Comparison of ENCODE assay signal across 9 mouse cellular contexts in genomic region chr10:84774573-84774972, GRCm38 (mm10). TPM values are rescaled to one million over a fixed set of nuclear protein-coding genes. Genes with fewer than 3 reads are reported as not detected.
DNase-seq lines count a peak whose midpoint lies in the region; ATAC-seq and TF ChIP-seq lines count a peak whose summit lies in the region.
"Had no signal": no experiment of that assay in that cellular context is flagged by ENCODE, and none has a peak within 500 bp of the region (broad histone marks: within the 10 kb centered on the region; RNA-seq: fewer than 3 reads in every experiment).

No protein-coding gene starts in this region.

- no peaks in the 10 kb centered on the region for H3K4me1 ChIP-seq in kidney, embryonic 15.5 days
- H3K4me1 ChIP-seq in heart, postnatal 0 days (ENCODE audit: control insufficient read depth, insufficient read depth), result peaks cover 30% of the 10 kb centered on the region
- peaks cover 4% of the 10 kb centered on the region; the same call in 1 of the 2 replicates for H3K4me1 ChIP-seq in lung, embryonic 16.5 days (replicated peaks; ENCODE audit: control insufficient read depth, insufficient read depth, low read length)
- H3K4me1 ChIP-seq in stomach, embryonic 15.5 days, result no peaks in the 10 kb centered on the region
- H3K4me1 ChIP-seq in forebrain, embryonic 15.5 days, result no peaks in the 10 kb centered on the region
- no peaks in the 10 kb centered on the region for H3K4me1 ChIP-seq in intestine, postnatal 0 days (replicated peaks; ENCODE audit: control insufficient read depth, insufficient read depth, low read length)

- TF ChIP-seq CTCF in heart, postnatal 0 days (IDR thresholded peaks at IDR 0.05; ENCODE audit: low read depth), result no peak
- no peak for TF ChIP-seq CTCF in intestine, postnatal 0 days (IDR thresholded peaks at IDR 0.05; ENCODE audit: low read depth)

- peak; percentile 40 for DNase-seq in kidney, adult 18-20 months
- DNase-seq in T-cell, adult 2 months (ENCODE audit: low spot score), result peak; percentile 57
- DNase-seq in heart, postnatal 0 days (ENCODE audit: low spot score), result peak; percentile 94

- 72% methylated on average over 12 of the region's 12 CpGs for WGBS in kidney, embryonic 15.5 days
- 9% methylated on average over 12 of the region's 12 CpGs for WGBS in heart, postnatal 0 days
- 37% methylated on average over 12 of the region's 12 CpGs for WGBS in lung, embryonic 16.5 days
- 71% methylated on average over 12 of the region's 12 CpGs for WGBS in stomach, embryonic 15.5 days
- WGBS in forebrain, embryonic 15.5 days, result 93% methylated on average over 12 of the region's 12 CpGs
- 68% methylated on average over 12 of the region's 12 CpGs for WGBS in intestine, postnatal 0 days

- H3K4me3 ChIP-seq in kidney, embryonic 15.5 days (replicated peaks), result no peak overlapping the region
- no peak overlapping the region for H3K4me3 ChIP-seq in heart, postnatal 0 days (ENCODE audit: low read depth, low read length)
- H3K4me3 ChIP-seq in lung, embryonic 16.5 days (ENCODE audit: low read length), result no peak overlapping the region
- H3K4me3 ChIP-seq in stomach, embryonic 15.5 days (replicated peaks), result no peak overlapping the region
- no peak overlapping the region for H3K4me3 ChIP-seq in forebrain, embryonic 15.5 days
- H3K4me3 ChIP-seq in intestine, postnatal 0 days (ENCODE audit: low read depth, low read length), result no peak overlapping the region
- H3K4me3 ChIP-seq: hindbrain, embryonic 15.5 days had no signal

- H3K27ac ChIP-seq in kidney, embryonic 15.5 days, result no peak overlapping the region
- H3K27ac ChIP-seq in heart, postnatal 0 days (ENCODE audit: low read depth), result peak overlapping the region; percentile 32; the same call in 1 of the 2 replicates
- H3K27ac ChIP-seq in lung, embryonic 16.5 days (ENCODE audit: low read length), result no peak overlapping the region
- no peak overlapping the region for H3K27ac ChIP-seq in stomach, embryonic 15.5 days
- H3K27ac ChIP-seq in forebrain, embryonic 15.5 days (replicated peaks), result no peak overlapping the region
- no peak overlapping the region for H3K27ac ChIP-seq in intestine, postnatal 0 days (ENCODE audit: low read depth, low read length)
- H3K27ac ChIP-seq: hindbrain, embryonic 15.5 days had no signal

- no peak for ATAC-seq in kidney, embryonic 15.5 days (replicated peaks; ENCODE audit: low FRiP score)
- ATAC-seq in heart, postnatal 0 days (ENCODE audit: insufficient read depth, low read depth), result peak; percentile 89
- ATAC-seq in lung, embryonic 16.5 days (ENCODE audit: low read depth), result peak; percentile 86
- ATAC-seq in stomach, embryonic 15.5 days (ENCODE audit: insufficient read depth, low FRiP score, low read depth), result 0 out of 2 replicates have a peak, but pooled peaks have one; percentile 27
- no peak for ATAC-seq in forebrain, embryonic 15.5 days (replicated peaks)
- ATAC-seq in intestine, postnatal 0 days, result no peak

- H3K4me2 ChIP-seq in kidney, embryonic 15.5 days, result no peak overlapping the region
- peak overlapping the region; percentile 1 for H3K4me2 ChIP-seq in heart, postnatal 0 days (ENCODE audit: low read depth, low read length)
- peak overlapping the region; percentile 9; the same call in 1 of the 2 replicates for H3K4me2 ChIP-seq in lung, embryonic 16.5 days (ENCODE audit: low read depth, low read length)
- no peak overlapping the region for H3K4me2 ChIP-seq in stomach, embryonic 15.5 days
- no peak overlapping the region for H3K4me2 ChIP-seq in forebrain, embryonic 15.5 days (replicated peaks)
- H3K4me2 ChIP-seq in intestine, postnatal 0 days (replicated peaks; ENCODE audit: low read depth), result no peak overlapping the region
- H3K4me2 ChIP-seq: hindbrain, embryonic 15.5 days had no signal

- H3K36me3 ChIP-seq in kidney, embryonic 15.5 days, result no peaks in the 10 kb centered on the region
- H3K36me3 ChIP-seq in heart, postnatal 0 days (replicated peaks; ENCODE audit: control insufficient read depth, insufficient read depth, low read length), result no peaks in the 10 kb centered on the region
- H3K36me3 ChIP-seq in lung, embryonic 16.5 days (ENCODE audit: control insufficient read depth, insufficient read depth, low read length), result no peaks in the 10 kb centered on the region
- H3K36me3 ChIP-seq in stomach, embryonic 15.5 days, result no peaks in the 10 kb centered on the region
- H3K36me3 ChIP-seq in forebrain, embryonic 15.5 days, result no peaks in the 10 kb centered on the region
- H3K36me3 ChIP-seq in intestine, postnatal 0 days (ENCODE audit: control insufficient read depth, insufficient read depth), result no peaks in the 10 kb centered on the region
- H3K36me3 ChIP-seq: hindbrain, embryonic 15.5 days had no signal

- no peak overlapping the region for H3K9ac ChIP-seq in kidney, embryonic 15.5 days
- no peak overlapping the region for H3K9ac ChIP-seq in heart, postnatal 0 days (replicated peaks; ENCODE audit: low read depth, low read length)
- no peak overlapping the region for H3K9ac ChIP-seq in lung, embryonic 16.5 days (ENCODE audit: low read length)
- H3K9ac ChIP-seq in stomach, embryonic 15.5 days, result no peak overlapping the region
- H3K9ac ChIP-seq in forebrain, embryonic 15.5 days (replicated peaks), result no peak overlapping the region
- no peak overlapping the region for H3K9ac ChIP-seq in intestine, postnatal 0 days (ENCODE audit: low read depth, low read length)
- H3K9ac ChIP-seq: hindbrain, embryonic 15.5 days had no signal

- TF ChIP-seq EP300 in heart, postnatal 0 days (IDR thresholded peaks at IDR 0.05; ENCODE audit: low read depth), result no peak

- no peaks in the 10 kb centered on the region for H3K9me3 ChIP-seq in kidney, embryonic 15.5 days (replicated peaks)
- H3K9me3 ChIP-seq in heart, postnatal 0 days (replicated peaks; ENCODE audit: control insufficient read depth, low read length), result no peaks in the 10 kb centered on the region
- H3K9me3 ChIP-seq in lung, embryonic 16.5 days (ENCODE audit: control insufficient read depth, low read length), result no peaks in the 10 kb centered on the region
- no peaks in the 10 kb centered on the region for H3K9me3 ChIP-seq in stomach, embryonic 15.5 days
- no peaks in the 10 kb centered on the region for H3K9me3 ChIP-seq in forebrain, embryonic 15.5 days
- H3K9me3 ChIP-seq in intestine, postnatal 0 days (ENCODE audit: control insufficient read depth), result no peaks in the 10 kb centered on the region
- H3K9me3 ChIP-seq: hindbrain, embryonic 15.5 days had no signal

- no peaks in the 10 kb centered on the region for H3K27me3 ChIP-seq in kidney, embryonic 15.5 days
- H3K27me3 ChIP-seq in heart, postnatal 0 days (ENCODE audit: control insufficient read depth, insufficient read depth, low read length), result no peaks in the 10 kb centered on the region
- H3K27me3 ChIP-seq in lung, embryonic 16.5 days (ENCODE audit: control insufficient read depth, insufficient read depth, low read depth, low read length), result no peaks in the 10 kb centered on the region
- H3K27me3 ChIP-seq in stomach, embryonic 15.5 days (replicated peaks), result no peaks in the 10 kb centered on the region
- no peaks in the 10 kb centered on the region for H3K27me3 ChIP-seq in forebrain, embryonic 15.5 days
- no peaks in the 10 kb centered on the region; the same call in 1 of the 2 replicates for H3K27me3 ChIP-seq in intestine, postnatal 0 days (replicated peaks; ENCODE audit: control insufficient read depth, insufficient read depth, low read length)
- H3K27me3 ChIP-seq: hindbrain, embryonic 15.5 days had no signal

RNA-seq across cellular contexts. Expression of gene Rfx4, which starts 18.7 kb away (rescaled TPM):
- 0.14 and 0.17 TPM in 2 replicates for polyA plus RNA-seq in kidney, embryonic 15.5 days (2015; fragmentation: Nextera tagmentation; extraction: Ambion mirVana)
- total RNA-seq in heart, postnatal 0 days (2014; rRNA removed; ENCODE audit: low replicate concordance), result not detected in 2 replicates
- polyA plus RNA-seq in heart, postnatal 0 days (2015; fragmentation: Nextera tagmentation; extraction: Ambion mirVana), result not detected in 2 replicates
- 0.06 TPM in 1 of 2 replicates, not detected in the other for polyA plus RNA-seq in lung, embryonic 16.5 days (2015; fragmentation: Nextera tagmentation; extraction: Ambion mirVana)
- 0.04 and 0.08 TPM in 2 replicates for polyA plus RNA-seq in stomach, embryonic 15.5 days (2015; fragmentation: Nextera tagmentation; extraction: Ambion mirVana)
- 7.1 and 8.4 TPM in 2 replicates for polyA plus RNA-seq in forebrain, embryonic 15.5 days (2015; fragmentation: Nextera tagmentation; extraction: Ambion mirVana)
- polyA plus RNA-seq in intestine, postnatal 0 days (2015; fragmentation: Nextera tagmentation; extraction: Ambion mirVana), result not detected in 2 replicates

Comparison
In these comparisons a context has a peak if more than half of its experiments do, and no peak if none do; other contexts are left out.
1. DNase-seq: peak in every context shown above with its lines; median percentile 94 in heart, postnatal 0 days; 57 in T-cell, adult 2 months; 40 in kidney, adult 18-20 months.
2. ATAC-seq: peak in heart, postnatal 0 days (single experiment), lung, embryonic 16.5 days (single experiment) and stomach, embryonic 15.5 days (single experiment); none in kidney, embryonic 15.5 days (single experiment), forebrain, embryonic 15.5 days (single experiment) and intestine, postnatal 0 days (single experiment).
3. H3K4me2 ChIP-seq: peak in heart, postnatal 0 days (single experiment) and lung, embryonic 16.5 days (single experiment); none in kidney, embryonic 15.5 days (single experiment), stomach, embryonic 15.5 days (single experiment), forebrain, embryonic 15.5 days (single experiment) and intestine, postnatal 0 days (single experiment).